Comparison of ENCODE assay signal across 22 mouse cellular contexts in genomic region chr5:125352781-125353294, GRCm38 (mm10). TPM values are rescaled to one million over a fixed set of nuclear protein-coding genes. Genes with fewer than 3 reads are reported as not detected.
DNase-seq lines count a peak whose midpoint lies in the region; ATAC-seq and TF ChIP-seq lines count a peak whose summit lies in the region.
"Had no signal": no experiment of that assay in that cellular context is flagged by ENCODE, and none has a peak within 500 bp of the region (broad histone marks: within the 10 kb centered on the region; RNA-seq: fewer than 3 reads in every experiment).

No protein-coding gene starts in this region.

- H3K36me3 ChIP-seq in testis, adult 2 months (ENCODE audit: control insufficient read depth, insufficient read depth, low read length) = no peaks in the 10 kb centered on the region
- H3K36me3 ChIP-seq in limb, embryonic 10.5 days = no peaks in the 10 kb centered on the region
- H3K36me3 ChIP-seq: heart, embryonic 12.5 days; liver, embryonic 15.5 days; midbrain, embryonic 15.5 days; stomach, embryonic 15.5 days had no signal

- no peak for ATAC-seq in activated CD4-positive, CD25-positive, alpha-beta regulatory T cell, adult 4 months
- ATAC-seq: forebrain, embryonic 16.5 days; midbrain, embryonic 15.5 days had no signal

- peaks cover 8% of the 10 kb centered on the region for H3K4me1 ChIP-seq in testis, adult 2 months (ENCODE audit: control insufficient read depth, insufficient read depth, low read length)
- peaks cover 16% of the 10 kb centered on the region for H3K4me1 ChIP-seq in limb, embryonic 10.5 days

- H3K27me3 ChIP-seq in testis, adult 2 months (ENCODE audit: control insufficient read depth, insufficient read depth, low read length) = no peaks in the 10 kb centered on the region
- no peaks in the 10 kb centered on the region for H3K27me3 ChIP-seq in limb, embryonic 10.5 days (ENCODE audit: low read depth, poor library complexity, severe bottlenecking)
- H3K27me3 ChIP-seq: heart, embryonic 12.5 days; liver, embryonic 15.5 days; midbrain, embryonic 15.5 days; stomach, embryonic 15.5 days had no signal

- H3K27ac ChIP-seq in layer of hippocampus, adult 2 months = no peak overlapping the region
- H3K27ac ChIP-seq in testis, adult 2 months (ENCODE audit: control insufficient read depth, insufficient read depth, low read depth, low read length) = no peak overlapping the region
- H3K27ac ChIP-seq in limb, embryonic 10.5 days = no peak overlapping the region
- H3K27ac ChIP-seq: hindbrain, embryonic 14.5 days; left cerebral cortex, adult 2 months; liver, embryonic 15.5 days; midbrain, embryonic 15.5 days; stomach, embryonic 15.5 days had no signal

- 95% methylated on average over 5 of the region's 5 CpGs for WGBS in limb, embryonic 10.5 days

- no peaks in the 10 kb centered on the region for H3K9me3 ChIP-seq in limb, embryonic 10.5 days (replicated peaks)
- H3K9me3 ChIP-seq: liver, embryonic 15.5 days; midbrain, embryonic 15.5 days; stomach, embryonic 15.5 days had no signal

- DNase-seq in layer of hippocampus, adult 2 months (ENCODE audit: low spot score in 2 of 2) = no peak
- DNase-seq in layer of hippocampus, postnatal 36 days = no peak
- DNase-seq in testis, postnatal 14 days (ENCODE audit: low spot score) = no peak
- DNase-seq in ZHBTc4 (ENCODE audit: low read depth, low spot score) = peak; percentile 57
- DNase-seq in limb, embryonic 10.5 days (ENCODE audit: low spot score) = no peak
- DNase-seq: adrenal gland, adult 2 months; cerebellum, postnatal 25 days; embryo, embryonic 11 days; heart, postnatal 14 days; kidney, adult 11 months; kidney, postnatal 14 days; left cerebral cortex, postnatal 4 days; lung, postnatal 36 days had no signal

- no peak overlapping the region for H3K4me3 ChIP-seq in layer of hippocampus, adult 2 months
- no peak overlapping the region for H3K4me3 ChIP-seq in testis, adult 2 months (ENCODE audit: control insufficient read depth, low read depth, low read length)
- no peak overlapping the region for H3K4me3 ChIP-seq in limb, embryonic 10.5 days
- H3K4me3 ChIP-seq: heart, embryonic 12.5 days; left cerebral cortex, adult 2 months; liver, embryonic 15.5 days; midbrain, embryonic 15.5 days; stomach, embryonic 15.5 days had no signal

- no peak for TF ChIP-seq POLR2A in testis, adult 2 months (IDR thresholded peaks at IDR 0.05; ENCODE audit: control insufficient read depth, low read depth, low read length)

- peak; percentile 30 for TF ChIP-seq CTCF in layer of hippocampus, adult 2 months (conservative IDR thresholded peaks at IDR 0.05)
- peak; percentile 71; the same call in 1 of the 2 replicates for TF ChIP-seq CTCF in testis, adult 2 months (IDR thresholded peaks at IDR 0.05; ENCODE audit: control insufficient read depth, insufficient read depth, insufficient replicate concordance, low read depth, low read length)

RNA-seq across cellular contexts. Expression of gene Scarb1, which starts 11.9 kb away (rescaled TPM):
- 10 to 100 TPM; 34.5 to 35.1 TPM for total RNA-seq in layer of hippocampus, adult 2 months (2021)
- total RNA-seq in layer of hippocampus, postnatal 36 days (2021) = 10 to 100 TPM; 32.1 to 32.8 TPM
- 172 and 188 TPM in 2 replicates for polyA plus RNA-seq in testis, adult 2 months (2012; rRNA removed)
- 43.5 and 45.2 TPM in 2 replicates for polyA plus RNA-seq in limb, embryonic 10.5 days (2016; fragmentation: Nextera tagmentation; extraction: Ambion mirVana)
- polyA plus RNA-seq in activated CD4-positive, CD25-positive, alpha-beta regulatory T cell, adult 4 months (2017; shearing (Covaris generic)) = 1 to 10 TPM; 8.8 to 9.4 TPM

RNA-seq across cellular contexts. Expression of gene Gm10382, which starts 36.3 kb away (rescaled TPM):
- not detected for total RNA-seq in layer of hippocampus, adult 2 months (2021)
- total RNA-seq in layer of hippocampus, postnatal 36 days (2021) = not detected
- polyA plus RNA-seq in testis, adult 2 months (2012; rRNA removed) = 84.2 and 109 TPM in 2 replicates
- 0.44 and 0.54 TPM in 2 replicates for polyA plus RNA-seq in limb, embryonic 10.5 days (2016; fragmentation: Nextera tagmentation; extraction: Ambion mirVana)
- 1 to 10 TPM in 1 of 2 experiments, under 1 TPM in 1; 0.68 to 1.1 TPM for polyA plus RNA-seq in activated CD4-positive, CD25-positive, alpha-beta regulatory T cell, adult 4 months (2017; shearing (Covaris generic))

RNA-seq across cellular contexts. Expression of gene Ubc, which starts 37.2 kb away (rescaled TPM):
- 100 to 1,000 TPM; 713 to 818 TPM for total RNA-seq in layer of hippocampus, adult 2 months (2021)
- 100 to 1,000 TPM; 766 to 814 TPM for total RNA-seq in layer of hippocampus, postnatal 36 days (2021)
- polyA plus RNA-seq in testis, adult 2 months (2012; rRNA removed) = 1,188 and 1,319 TPM in 2 replicates
- polyA plus RNA-seq in limb, embryonic 10.5 days (2016; fragmentation: Nextera tagmentation; extraction: Ambion mirVana) = 856 and 992 TPM in 2 replicates
- 1,000 to 10,000 TPM in 1 of 2 experiments, 100 to 1,000 TPM in 1; 706 to 1,210 TPM for polyA plus RNA-seq in activated CD4-positive, CD25-positive, alpha-beta regulatory T cell, adult 4 months (2017; shearing (Covaris generic))

Comparison
In these comparisons a context has a peak if more than half of its experiments do, and no peak if none do; other contexts are left out.
1. RNA of gene Gm10382, which starts 36.3 kb away (polyA plus RNA-seq): 84.2 to 109 TPM in testis, adult 2 months; 0.68 to 1.1 TPM in activated CD4-positive, CD25-positive, alpha-beta regulatory T cell, adult 4 months and 0.44 to 0.54 TPM in limb, embryonic 10.5 days; every median in the first group is over 10 times any median in the second.